Mouse (Mus musculus) ES-E14 (cell line): ENCODE data around the gene Chrnb1. TPM values are rescaled to one million over a fixed set of nuclear protein-coding genes. Genes with fewer than 3 reads are reported as not detected.
A peak's percentile ranks its signal among the peaks of the same experiment; 100 is the strongest.

Source experiments
- DNase-seq: peaks from one replicate; pipeline ENCODE4 v3.0.0-alpha.2; 2013; ENCODE audit warnings: low read depth, low spot score
- H3K27ac ChIP-seq: 2 replicates; pipeline ENCODE4 v1.5.1; 2012; ENCODE audit warnings: low read depth, mild to moderate bottlenecking, low read length, moderate library complexity, mixed read lengths; ENCODE audit not compliant: poor library complexity, insufficient read depth, severe bottlenecking
- H3K36me3 ChIP-seq: 2 replicates; pipeline ENCODE4 v1.6.1; 2012; ENCODE audit warnings: mild to moderate bottlenecking, low read length, moderate library complexity, mixed read lengths; ENCODE audit not compliant: control insufficient read depth, poor library complexity, insufficient read depth, severe bottlenecking
- H3K4me1 ChIP-seq, 2 experiments: fragments of 150-350 bp in 1 of 2; sonication (generic) in 1 of 2; 2 replicates each; pipeline ENCODE4 v1.6.1; 2012; ENCODE audit warnings: low read length in 2 of 2, mild to moderate bottlenecking in 1 of 2, mixed read lengths in 1 of 2; ENCODE audit not compliant: control insufficient read depth in 2 of 2, insufficient read depth in 2 of 2, poor library complexity in 1 of 2
- H3K4me3 ChIP-seq, 2 experiments: fragments of 150-350 bp in 1 of 2; sonication (generic) in 1 of 2; 2 replicates each; pipeline ENCODE4 v1.5.1; 2012; ENCODE audit warnings: low read length in 2 of 2, low read depth in 1 of 2, mild to moderate bottlenecking in 1 of 2, mixed read lengths in 1 of 2; ENCODE audit not compliant: insufficient read depth in 1 of 2, poor library complexity in 1 of 2, severe bottlenecking in 1 of 2
- H3K9ac ChIP-seq: 2 replicates; pipeline ENCODE4 v1.6.1; 2012; ENCODE audit warnings: low read depth, mild to moderate bottlenecking, low read length, mixed read lengths; ENCODE audit not compliant: poor library complexity, insufficient read depth, severe bottlenecking
- H3K9me3 ChIP-seq: fragments of 150-350 bp; sonication (generic); 2 replicates; pipeline ENCODE4 v1.6.1; 2012; ENCODE audit warnings: low read depth, mild to moderate bottlenecking, low read length; ENCODE audit not compliant: control insufficient read depth, insufficient read depth
- CHD2 ChIP-seq: IDR thresholded peaks from 2 replicates; pipeline ENCODE4 v1.6.1; 2014; ENCODE audit warnings: mild to moderate bottlenecking, low read depth, low read length, inconsistent platforms
- HCFC1 ChIP-seq: IDR thresholded peaks from 2 replicates; pipeline ENCODE4 v1.6.1; 2012; ENCODE audit warnings: low read length, inconsistent platforms, borderline replicate concordance; ENCODE audit not compliant: insufficient read depth
- MAFK ChIP-seq: IDR thresholded peaks from 2 replicates; pipeline ENCODE4 v1.6.1; 2014; ENCODE audit warnings: mild to moderate bottlenecking, low read depth, low read length, inconsistent platforms; ENCODE audit not compliant: insufficient read depth
- ZC3H11A ChIP-seq: IDR thresholded peaks from 2 replicates; pipeline ENCODE4 v1.6.1; 2012; ENCODE audit warnings: low read depth, mild to moderate bottlenecking, inconsistent platforms, low read length, borderline replicate concordance
- ZNF384 ChIP-seq: IDR thresholded peaks from 2 replicates; pipeline ENCODE4 v1.6.1; 2012; ENCODE audit warnings: low read depth, low read length, inconsistent platforms
- in situ Hi-C, 2 experiments: fragments of 600-800 bp; cut with MboI; formaldehyde crosslinking; loops; one replicate each; pipeline ENCODE4 v1.15.1; 2025; ENCODE audit warnings: low sequenced_read_pairs in 2 of 2, inconsistent platforms in 1 of 2; ENCODE audit not compliant: unreplicated experiment in 2 of 2
- total RNA-seq: library from RNA; depleted of rRNA; stranded (reverse); fragments of 300-350 nt; gene quantifications from 2 replicates; pipeline ENCODE4 v1.2.3, GENCODE M21; 2012

The Chrnb1 gene
- total RNA-seq, 1 experiment = 3.8 TPM

DNA sequence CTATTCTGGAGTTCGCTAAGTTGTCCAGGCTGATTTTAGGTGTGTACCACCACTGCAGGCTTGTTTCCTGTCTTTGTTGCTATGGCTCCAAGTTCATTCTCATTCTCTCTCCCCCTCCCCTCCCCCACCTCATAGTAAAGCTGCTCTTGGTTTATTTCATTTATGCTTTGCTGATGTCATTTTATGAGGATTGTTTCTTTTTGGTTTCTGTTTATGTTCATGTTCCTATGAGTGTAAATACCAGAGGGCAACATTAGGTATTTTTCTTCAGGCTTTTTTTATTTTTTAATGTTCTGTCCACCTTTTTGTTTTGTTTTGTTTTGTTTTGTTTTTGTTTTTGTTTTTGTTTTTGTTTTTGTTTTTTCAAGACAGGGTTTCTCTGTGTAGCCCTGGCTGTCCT lies 33.9 kb downstream of the Chrnb1 start, which contains the start of gene Slc35g3:
TSS of gene Slc35g3 (minus strand) at position 101 of the 400 bp plus-strand sequence.
- H3K9me3 ChIP-seq = no peaks in the 10 kb centered on the region
- TF ChIP-seq CHD2 (no peak), HCFC1 (no peak), MAFK (no peak), ZNF384 (no peak), ZC3H11A (no peak)
- DNase-seq = no peak
- in situ Hi-C loops = no loop called here
- peaks cover 3 to 4% of the 10 kb centered on the region in 2 experiments; a peak in 2 of 4 replicates for H3K4me1 ChIP-seq
- no peak within 1 kb of the TSS for H3K27ac ChIP-seq
- no peak within 1 kb of the TSS for H3K4me3 ChIP-seq
- no peaks in the 10 kb centered on the region for H3K36me3 ChIP-seq
- H3K9ac ChIP-seq = 0 out of 2 replicates have a peak within 1 kb of the TSS, but pooled peaks have one; percentile 11

DNA sequence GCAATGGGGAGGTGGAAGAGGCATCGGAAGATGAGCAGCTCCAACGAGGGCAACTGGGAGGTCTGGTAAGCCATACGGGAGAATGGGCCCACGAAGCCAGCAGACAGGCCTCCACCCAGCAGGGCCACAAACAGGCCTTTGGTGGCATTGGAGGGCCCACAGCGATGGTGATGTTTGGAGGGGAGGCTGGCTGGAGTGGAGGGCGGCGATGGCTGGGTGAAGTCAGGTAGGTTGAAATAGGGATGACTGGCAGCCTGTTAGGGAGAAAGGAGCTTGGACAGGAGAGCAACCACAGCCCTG lies 34.9 kb downstream of the Chrnb1 start:
- Histone ChIP-seq H3K9me3 (no peaks in the 10 kb centered on the region), H3K27ac (no peak overlapping the region), H3K4me3 (no peak overlapping the region), H3K9ac (0 out of 2 replicates have a peak overlapping the region, but pooled peaks have one; percentile 11), H3K36me3 (no peaks in the 10 kb centered on the region), H3K4me1 (peaks cover 2 to 3% of the 10 kb centered on the region in 2 experiments; a peak in 2 of 4 replicates)
- in situ Hi-C loops = no loop called here
- TF ChIP-seq ZNF384 (no peak), HCFC1 (no peak), MAFK (no peak), CHD2 (no peak), ZC3H11A (no peak)
- DNase-seq = no peak

DNA sequence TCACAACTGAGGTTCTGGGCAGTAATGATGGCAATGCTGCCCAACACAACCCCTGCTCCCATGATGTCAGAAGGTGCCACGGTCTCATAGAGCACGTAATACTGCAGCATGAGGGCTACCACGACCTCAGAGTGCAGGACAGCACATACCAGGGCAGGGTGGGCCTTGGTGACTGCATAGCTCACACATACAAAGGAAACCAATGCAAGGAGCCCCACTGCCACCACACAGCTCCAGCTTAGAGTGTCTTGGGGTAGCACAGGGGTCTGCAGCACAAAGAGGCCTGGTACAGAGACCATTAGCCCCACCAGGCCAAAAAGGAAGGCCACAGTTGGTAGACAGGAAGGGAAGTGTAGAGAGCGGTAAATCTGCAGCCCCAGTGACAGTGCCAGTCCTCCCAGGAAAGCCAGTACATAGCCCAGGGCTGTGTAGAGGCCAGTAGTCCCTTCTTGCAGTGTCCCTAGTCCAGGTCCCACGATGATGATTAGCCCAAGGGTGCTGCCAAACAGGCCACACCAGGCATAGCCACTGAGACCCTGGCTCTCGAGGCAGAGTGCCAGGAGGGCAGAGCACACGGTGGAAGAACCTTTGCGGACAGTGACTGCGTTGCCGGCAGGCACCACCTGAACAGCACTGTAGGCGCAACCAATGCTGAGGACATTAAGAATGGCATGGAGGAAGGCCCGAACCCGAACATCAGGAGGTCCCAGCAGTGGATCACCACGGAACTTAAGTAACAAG lies 35.4 kb downstream of the Chrnb1 start:
- H3K4me3 ChIP-seq = no peak overlapping the region
- H3K4me1 ChIP-seq = peaks cover 3 to 4% of the 10 kb centered on the region in 2 experiments; a peak in 2 of 4 replicates
- no peak for DNase-seq
- H3K36me3 ChIP-seq = peaks cover 2% of the 10 kb centered on the region; the same call in 1 of the 2 replicates
- H3K27ac ChIP-seq = no peak overlapping the region
- no peak for TF ChIP-seq MAFK
- no peak for TF ChIP-seq ZC3H11A
- no peak for TF ChIP-seq CHD2
- TF ChIP-seq ZNF384 = no peak
- TF ChIP-seq HCFC1 = no peak
- in situ Hi-C loops = no loop called here
- H3K9me3 ChIP-seq = no peaks in the 10 kb centered on the region
- 0 out of 2 replicates have a peak overlapping the region, but pooled peaks have one; percentile 11 for H3K9ac ChIP-seq

DNA sequence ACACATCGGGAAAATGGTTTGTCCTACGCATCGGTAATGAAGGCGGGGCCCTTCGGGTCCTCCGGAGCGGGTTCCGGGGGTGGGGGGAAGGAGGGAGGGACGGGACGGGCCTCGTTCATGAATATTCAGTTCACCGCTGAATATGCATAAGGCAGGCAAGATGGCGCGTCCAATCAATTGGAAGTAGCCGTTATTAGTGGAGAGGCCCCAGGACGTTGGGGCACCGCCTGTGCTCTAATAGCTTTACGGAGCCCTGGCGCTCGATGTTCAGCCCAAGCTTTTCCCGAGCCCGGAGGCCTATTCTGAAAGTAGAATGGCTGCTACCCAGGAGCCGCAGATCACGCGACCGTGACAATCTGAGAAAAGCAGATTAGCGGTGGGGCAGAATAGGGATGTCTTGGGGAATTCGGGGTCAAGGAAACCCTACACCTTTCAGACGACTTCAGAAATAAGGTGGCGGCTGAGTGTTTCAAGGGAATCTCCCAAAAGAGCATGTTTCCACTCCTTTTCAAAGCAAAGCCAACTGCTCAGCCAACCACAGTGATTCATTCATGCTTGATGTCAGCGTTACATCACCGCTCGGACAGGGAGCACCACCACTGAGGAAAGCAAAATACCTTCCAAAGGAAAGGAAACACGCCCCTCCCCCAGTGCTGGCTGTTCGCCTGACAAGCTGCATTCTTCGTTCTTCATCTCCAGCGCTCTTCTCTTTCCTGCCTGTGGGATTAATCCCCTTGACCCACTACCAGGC lies 36.6 kb downstream of the Chrnb1 start:
- peak; percentile 87 for DNase-seq
- TF ChIP-seq ZNF384 (no peak), ZC3H11A (no peak), CHD2 (no peak), MAFK (no peak), HCFC1 (no peak)
- H3K4me3 ChIP-seq = peak overlapping the region; percentile 83 to 85
- no peaks in the 10 kb centered on the region for H3K9me3 ChIP-seq
- in situ Hi-C loops = no loop called here
- peaks cover 5 to 7% of the 10 kb centered on the region in 2 experiments; a peak in 3 of 4 replicates for H3K4me1 ChIP-seq
- peak overlapping the region; percentile 96 for H3K9ac ChIP-seq
- H3K36me3 ChIP-seq = peaks cover 2% of the 10 kb centered on the region
- peak overlapping the region; percentile 96 for H3K27ac ChIP-seq
